Mouse (Mus musculus): Measurements from ENCODE around the gene Tenm2. TPM values are rescaled to one million over a fixed set of nuclear protein-coding genes. Genes with fewer than 3 reads are reported as not detected.

Tenm2 gene
- total RNA-seq, 2 experiments from 2014 or later, result not detected

- ATAC-seq (ENCODE audit: poor library complexity, severe bottlenecking), result no peak
These were observed 740.7 kb downstream of the Tenm2 start for GRCm38 (mm10) chr11:36494898-36495548.

- no peak for ATAC-seq (ENCODE audit: poor library complexity, severe bottlenecking)
These were observed 743.5 kb downstream of the Tenm2 start for GRCm38 (mm10) chr11:36492274-36492673.

GRCm38 (mm10) chr11:36490085-36490484 is 745.7 kb downstream of the Tenm2 start:
- ATAC-seq (ENCODE audit: poor library complexity, severe bottlenecking), result no peak

- no peak for ATAC-seq (ENCODE audit: poor library complexity, severe bottlenecking)
These were observed 747.1 kb downstream of the Tenm2 start for GRCm38 (mm10) chr11:36488666-36489065.

GRCm38 (mm10) chr11:36486092-36486491 is 749.7 kb downstream of the Tenm2 start:
- ATAC-seq (ENCODE audit: poor library complexity, severe bottlenecking), result no peak

- ATAC-seq (ENCODE audit: poor library complexity, severe bottlenecking), result no peak
These were observed 751.2 kb downstream of the Tenm2 start for GRCm38 (mm10) chr11:36484466-36485069.

GRCm38 (mm10) chr11:36482136-36482535 is 753.6 kb downstream of the Tenm2 start:
- no peak for ATAC-seq (ENCODE audit: poor library complexity, severe bottlenecking)

- no peak for ATAC-seq (ENCODE audit: poor library complexity, severe bottlenecking)
These were observed 754.2 kb downstream of the Tenm2 start for GRCm38 (mm10) chr11:36481524-36481923.

GRCm38 (mm10) chr11:36481086-36481485 is 754.7 kb downstream of the Tenm2 start:
- no peak for ATAC-seq (ENCODE audit: poor library complexity, severe bottlenecking)

GRCm38 (mm10) chr11:36469811-36470551 is 765.8 kb downstream of the Tenm2 start:
- ATAC-seq (ENCODE audit: poor library complexity, severe bottlenecking), result no peak

- no peak for ATAC-seq (ENCODE audit: poor library complexity, severe bottlenecking)
These were observed 777.3 kb downstream of the Tenm2 start for GRCm38 (mm10) chr11:36458451-36458850.

- no peak for ATAC-seq (ENCODE audit: poor library complexity, severe bottlenecking)
These were observed 781.7 kb downstream of the Tenm2 start for GRCm38 (mm10) chr11:36454076-36454475.

GRCm38 (mm10) chr11:36452436-36452835 is 783.3 kb downstream of the Tenm2 start:
- no peak for ATAC-seq (ENCODE audit: poor library complexity, severe bottlenecking)

- ATAC-seq (ENCODE audit: poor library complexity, severe bottlenecking), result no peak
These were observed 789.4 kb downstream of the Tenm2 start for GRCm38 (mm10) chr11:36446351-36446750.

- ATAC-seq (ENCODE audit: poor library complexity, severe bottlenecking), result no peak
These were observed 791.9 kb downstream of the Tenm2 start for GRCm38 (mm10) chr11:36443821-36444220.

GRCm38 (mm10) chr11:36441801-36442200 is 794.0 kb downstream of the Tenm2 start:
- no peak for ATAC-seq (ENCODE audit: poor library complexity, severe bottlenecking)

GRCm38 (mm10) chr11:36436251-36436650 is 799.5 kb downstream of the Tenm2 start:
- ATAC-seq (ENCODE audit: poor library complexity, severe bottlenecking), result no peak

- no peak for ATAC-seq (ENCODE audit: poor library complexity, severe bottlenecking)
These were observed 806.8 kb downstream of the Tenm2 start for GRCm38 (mm10) chr11:36428947-36429346.

- ATAC-seq (ENCODE audit: poor library complexity, severe bottlenecking), result no peak
These were observed 810.8 kb downstream of the Tenm2 start for GRCm38 (mm10) chr11:36424959-36425358.

- ATAC-seq (ENCODE audit: poor library complexity, severe bottlenecking), result no peak
These were observed 815.7 kb downstream of the Tenm2 start for GRCm38 (mm10) chr11:36420047-36420446.

GRCm38 (mm10) chr11:36415244-36415643 is 820.5 kb downstream of the Tenm2 start:
- no peak for ATAC-seq (ENCODE audit: poor library complexity, severe bottlenecking)

GRCm38 (mm10) chr11:36410881-36411280 is 824.9 kb downstream of the Tenm2 start:
- no peak for ATAC-seq (ENCODE audit: poor library complexity, severe bottlenecking)

Data from megakaryocyte, adult 5-6 weeks (primary cell).